Mouse (Mus musculus): ENCODE measurements around the gene Fkbp5. TPM values are rescaled to one million over a fixed set of nuclear protein-coding genes. Genes with fewer than 3 reads are reported as not detected.

The Fkbp5 gene
- total RNA-seq, 2 experiments from 2014 or later = 61.0 to 63.6 TPM

DNA sequence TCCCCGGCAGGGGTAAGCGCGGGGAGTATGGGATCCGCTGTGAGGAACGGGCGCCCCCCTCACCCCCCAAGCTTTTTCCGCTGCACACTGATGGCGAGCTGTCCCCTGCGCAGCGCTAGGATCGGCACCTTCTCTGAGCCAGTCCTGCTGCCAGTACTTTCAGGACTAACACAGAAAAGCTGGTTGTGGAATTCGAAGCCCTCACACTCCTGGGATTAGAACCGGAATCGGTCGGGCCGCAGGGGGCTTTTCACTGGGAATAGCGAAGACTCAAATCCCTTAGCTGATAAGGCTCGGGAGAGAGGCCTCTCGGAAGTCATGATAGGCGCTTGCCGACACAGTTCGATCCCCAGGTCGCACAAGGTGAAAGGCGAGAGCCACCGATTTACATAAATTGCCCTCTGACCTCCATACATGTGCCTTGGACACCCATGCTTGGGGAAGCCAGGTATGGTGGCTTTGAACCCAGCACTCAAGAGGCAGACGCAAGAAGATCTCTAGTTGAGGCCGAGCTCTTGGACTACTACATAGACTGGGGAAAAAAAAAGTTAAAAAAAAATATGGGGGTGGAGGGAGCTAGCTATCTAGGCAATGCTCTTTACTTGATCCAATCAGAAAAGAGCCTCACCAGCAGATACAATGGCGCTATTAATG, 6.2 kb upstream of the Fkbp5 start:
- DNase-seq = no peak

DNA sequence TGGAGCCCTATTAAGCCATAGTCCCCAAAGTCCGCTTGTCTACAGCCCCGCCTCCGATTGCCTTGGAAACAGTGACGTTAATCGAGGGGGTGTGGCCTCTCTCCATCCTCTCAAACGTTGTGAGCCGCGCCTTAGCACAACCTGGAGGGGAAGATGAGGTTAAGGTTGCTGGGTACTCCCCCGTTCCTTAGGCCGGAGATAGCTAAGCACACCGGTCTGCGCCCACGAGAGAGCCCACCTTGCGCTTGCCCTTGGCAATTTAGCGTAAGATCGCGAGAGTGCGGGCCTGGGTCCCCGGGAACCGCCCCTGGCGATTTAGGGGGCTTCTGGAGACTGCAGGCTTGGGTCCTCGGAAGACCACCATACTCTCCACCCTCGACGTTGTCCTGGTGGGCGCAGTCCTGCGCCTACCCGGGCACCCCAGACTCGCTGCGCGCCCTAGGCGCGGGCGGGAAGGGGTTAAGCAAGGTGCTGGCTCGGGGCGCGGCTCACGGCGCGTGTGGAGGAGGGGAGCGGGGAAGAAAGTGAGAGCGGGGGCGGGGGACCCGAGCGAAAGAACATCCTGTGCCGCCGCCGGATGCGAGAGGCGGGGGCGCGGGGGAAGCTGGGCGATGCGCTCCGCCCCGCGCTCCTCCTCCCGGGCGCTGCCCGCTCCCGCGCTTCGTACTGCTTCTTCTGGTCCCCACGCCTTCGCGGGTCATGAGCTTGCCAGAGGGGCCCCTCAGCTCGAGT, 5.5 kb upstream of the Fkbp5 start:
- peak; percentile 96 for DNase-seq

DNA sequence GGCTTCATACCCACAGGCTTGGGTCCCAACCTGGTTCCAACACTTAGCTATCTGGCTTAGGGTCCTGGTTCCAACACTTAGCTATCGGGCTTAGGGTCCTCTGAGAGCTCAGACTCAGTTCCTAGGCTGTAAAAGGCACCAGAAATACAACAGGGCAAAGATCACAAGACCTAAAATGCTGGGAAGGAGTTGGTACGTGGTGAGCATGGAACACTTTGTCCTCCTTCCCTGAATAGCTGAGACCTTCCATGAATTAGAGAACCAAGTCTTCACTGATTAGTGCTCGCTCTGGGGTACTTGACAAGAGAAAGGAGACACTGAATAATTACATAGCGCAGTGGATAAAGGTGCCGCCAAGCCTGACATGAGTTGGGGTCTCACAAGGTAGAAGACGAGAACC, 4.6 kb upstream of the Fkbp5 start:
- DNase-seq = no peak

DNA sequence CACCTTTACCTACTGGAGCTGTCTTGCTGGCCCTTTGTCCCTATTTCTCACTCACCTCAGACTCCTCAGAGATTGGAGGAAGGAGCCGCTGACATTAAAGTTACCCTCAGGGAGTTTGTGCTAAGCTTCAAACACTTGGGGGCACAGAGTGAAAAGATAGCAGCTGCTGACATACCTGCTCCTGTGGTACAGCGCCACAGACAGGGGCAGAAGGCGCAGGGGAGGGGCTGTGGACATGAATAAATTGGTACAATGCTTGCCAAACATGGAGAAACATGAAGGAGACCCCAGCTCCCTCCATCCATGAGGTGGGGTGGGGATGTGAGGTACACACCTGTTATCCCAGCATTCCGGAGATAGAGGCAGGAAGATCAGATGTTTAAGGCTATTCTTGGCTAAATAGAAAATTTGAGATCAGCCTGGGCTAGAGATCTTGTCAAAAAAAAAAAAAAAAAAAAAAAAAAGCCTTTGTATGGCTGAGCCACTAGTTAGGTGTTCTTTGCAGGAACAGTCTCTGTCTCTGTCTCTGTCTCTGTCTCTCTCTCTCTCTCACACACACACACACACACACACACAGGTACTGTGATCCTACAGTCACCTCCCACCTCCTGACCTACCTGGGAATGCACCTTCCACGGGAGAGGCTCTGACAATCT, 3.9 kb upstream of the Fkbp5 start:
- DNase-seq = no peak

DNA sequence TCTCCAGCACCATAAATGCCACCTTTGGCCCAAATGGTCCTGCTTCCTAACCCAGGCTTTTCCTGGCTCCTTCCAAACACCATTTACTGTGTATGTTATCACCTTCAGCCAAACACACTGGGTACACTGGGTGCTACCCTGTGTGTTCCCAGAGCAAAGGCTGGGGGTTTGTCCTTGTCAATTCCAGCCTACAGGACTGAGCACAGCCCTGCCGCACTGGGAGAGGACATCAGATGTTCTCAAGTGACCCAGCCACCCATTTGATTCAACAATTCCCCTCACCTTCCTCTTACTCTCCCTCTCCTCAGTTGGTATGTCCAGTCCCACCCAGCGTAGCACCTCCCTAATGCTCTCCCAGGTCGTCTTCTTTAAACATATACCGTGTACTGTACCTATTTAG, 3.2 kb upstream of the Fkbp5 start:
- no peak for DNase-seq

DNA sequence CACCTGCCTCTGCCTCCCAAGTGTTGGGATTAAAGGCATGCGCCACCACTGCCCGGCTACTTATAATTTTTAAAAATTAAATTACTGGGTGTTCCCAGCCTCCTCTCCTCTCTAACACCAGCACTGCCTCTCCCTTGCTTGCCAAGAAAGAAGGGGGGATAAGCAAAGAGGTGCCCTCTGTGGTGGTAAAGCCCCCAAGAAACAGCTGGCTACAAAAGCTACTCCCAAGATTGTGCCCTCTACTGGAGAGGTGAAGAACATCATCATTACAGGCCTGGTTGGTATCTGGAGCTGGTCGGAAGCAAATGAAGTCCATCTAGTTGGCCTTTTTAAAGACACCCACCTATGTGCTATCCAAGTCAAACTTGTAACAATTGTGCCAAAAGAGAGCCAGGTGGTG, 2.5 kb upstream of the Fkbp5 start:
- DNase-seq = no peak

DNA sequence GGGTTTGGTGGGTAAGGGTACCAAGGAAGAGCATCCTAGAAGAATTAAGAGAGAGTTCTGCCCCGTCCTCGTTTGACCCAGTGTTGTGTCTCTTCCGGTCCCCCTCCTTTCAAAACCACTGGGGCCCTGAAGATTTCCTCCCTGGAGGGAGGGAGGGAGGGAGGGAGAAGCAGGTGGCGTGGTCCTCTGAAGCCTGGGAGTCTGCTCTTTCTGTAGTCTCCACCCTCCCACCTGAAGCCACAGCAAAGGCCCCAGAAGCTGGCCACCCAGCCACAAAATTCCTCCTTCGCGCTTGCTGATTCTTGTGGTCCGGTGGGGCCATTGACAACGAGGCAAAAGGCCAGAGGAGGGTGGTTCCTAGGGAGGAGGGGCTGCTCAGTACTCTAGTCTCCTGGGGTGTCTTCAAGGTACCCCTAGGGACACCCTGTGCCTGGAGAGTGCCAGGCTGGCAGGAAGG, 1.3 kb upstream of the Fkbp5 start:
- DNase-seq = peak; percentile 84

DNA sequence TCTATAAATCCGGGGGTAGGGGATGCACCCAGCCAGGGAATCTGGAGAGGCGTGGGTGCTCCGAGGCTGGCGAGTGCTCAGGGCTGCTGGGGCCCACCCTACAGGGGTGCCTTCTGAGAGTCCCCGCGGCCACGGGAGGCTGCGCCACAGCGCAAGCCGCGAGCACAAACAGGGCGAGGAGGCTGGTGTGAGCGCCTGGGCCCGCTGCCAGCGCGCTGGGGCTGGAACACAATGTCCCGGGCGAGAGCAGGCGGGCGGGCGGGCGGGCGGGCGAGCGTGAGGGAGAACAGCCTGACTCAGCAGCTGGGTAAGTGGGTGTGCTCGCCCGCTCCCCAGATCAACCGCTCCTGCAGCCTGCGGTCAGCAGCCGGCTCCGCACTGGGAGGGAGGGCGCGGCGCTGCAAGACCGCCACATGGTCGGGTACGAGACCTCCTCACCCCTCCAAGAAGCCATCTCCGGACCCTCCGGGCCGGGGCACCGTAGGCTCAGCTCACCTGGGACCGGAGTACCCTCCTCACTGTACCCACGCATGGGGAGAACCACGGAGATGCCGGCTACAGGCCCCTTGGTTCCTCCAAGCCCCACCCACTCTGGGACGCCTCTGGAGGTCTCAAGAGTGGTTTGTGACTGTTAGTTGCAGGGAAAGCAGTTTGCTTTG, 758 bp upstream of the Fkbp5 start:
- DNase-seq = peak; percentile 98

DNA sequence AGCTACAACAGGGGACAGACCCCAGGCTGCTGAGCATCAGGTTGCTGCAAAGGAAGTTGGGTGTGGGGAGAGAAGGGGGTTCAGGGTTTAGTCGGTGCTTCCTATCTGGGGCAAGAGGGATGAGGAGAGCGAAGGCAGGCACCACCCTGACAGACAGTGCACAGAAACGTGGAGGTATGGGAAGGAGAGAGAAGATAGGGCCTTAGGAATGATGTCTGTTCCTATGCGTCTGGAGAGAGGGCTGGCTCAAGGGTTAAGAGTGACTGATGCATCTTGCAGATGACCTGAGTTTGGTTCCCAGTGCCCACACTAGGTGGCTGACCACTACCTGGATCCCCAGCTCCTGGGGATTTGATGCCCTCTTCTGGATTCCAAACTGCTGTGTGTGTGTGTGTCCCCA, 446 bp downstream of the Fkbp5 start:
- no peak for DNase-seq

DNA sequence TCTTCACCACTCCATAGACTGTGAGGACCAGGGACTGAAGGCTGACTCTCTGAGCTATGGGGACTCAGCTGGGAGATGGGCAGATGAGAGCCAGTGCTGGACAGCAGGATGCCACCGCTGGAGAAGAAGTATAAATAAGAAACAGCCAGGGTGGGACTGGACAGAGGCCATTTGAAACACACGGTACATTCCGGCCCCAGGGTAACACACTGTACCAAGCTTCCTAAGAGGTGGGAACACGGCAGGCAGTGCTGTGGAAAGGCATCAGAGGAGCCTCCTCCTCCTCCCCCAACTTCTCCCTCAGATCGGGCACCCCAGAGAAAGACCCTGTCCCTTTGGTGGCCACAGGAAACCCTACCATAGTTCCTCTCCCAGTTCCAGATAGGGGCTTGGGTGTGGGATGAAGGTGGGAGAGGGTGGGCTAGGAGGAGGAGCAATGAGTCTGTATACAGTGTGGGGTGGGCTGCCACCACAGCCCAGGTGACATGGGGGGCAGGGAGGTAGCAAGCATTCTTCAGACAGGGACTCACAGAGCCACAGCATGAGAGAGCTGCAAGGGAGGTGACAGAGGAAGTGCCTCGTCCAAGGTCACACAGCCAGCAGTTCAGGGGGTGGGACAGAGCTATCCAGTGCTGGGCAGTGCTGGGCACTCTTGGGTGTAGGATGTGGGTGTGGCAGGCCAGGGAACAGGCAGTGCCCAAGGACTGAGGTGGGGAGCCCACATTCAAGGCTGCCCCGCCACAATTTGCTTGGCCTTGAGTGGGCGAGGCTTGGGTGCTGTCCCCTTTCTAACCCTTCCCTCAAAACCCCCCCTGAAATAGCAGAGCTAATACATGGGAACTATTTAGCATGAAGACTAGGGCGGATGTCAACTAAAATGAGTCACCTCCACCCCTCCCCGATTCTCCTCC, 1.6 kb downstream of the Fkbp5 start:
- DNase-seq = peak; percentile 88

DNA sequence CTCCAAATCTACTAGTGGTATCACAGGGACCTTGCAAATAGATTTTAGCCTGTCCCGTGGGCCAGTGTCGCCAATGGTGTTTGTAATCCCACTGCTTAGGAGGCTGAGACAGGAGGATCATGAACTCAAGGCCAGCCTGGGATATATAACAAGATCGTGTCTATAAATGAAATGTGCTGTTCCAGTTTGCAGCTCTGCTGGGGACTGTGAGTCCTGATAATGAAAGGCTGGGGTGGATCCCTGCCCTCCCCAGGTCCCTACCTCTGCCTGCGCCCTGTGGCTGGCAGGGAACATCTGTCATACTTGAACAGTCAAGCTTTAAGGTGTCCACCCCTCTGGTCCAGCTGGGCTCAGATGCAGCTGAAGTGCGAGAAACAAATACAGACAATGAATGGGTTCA, 2.8 kb downstream of the Fkbp5 start:
- DNase-seq = no peak

DNA sequence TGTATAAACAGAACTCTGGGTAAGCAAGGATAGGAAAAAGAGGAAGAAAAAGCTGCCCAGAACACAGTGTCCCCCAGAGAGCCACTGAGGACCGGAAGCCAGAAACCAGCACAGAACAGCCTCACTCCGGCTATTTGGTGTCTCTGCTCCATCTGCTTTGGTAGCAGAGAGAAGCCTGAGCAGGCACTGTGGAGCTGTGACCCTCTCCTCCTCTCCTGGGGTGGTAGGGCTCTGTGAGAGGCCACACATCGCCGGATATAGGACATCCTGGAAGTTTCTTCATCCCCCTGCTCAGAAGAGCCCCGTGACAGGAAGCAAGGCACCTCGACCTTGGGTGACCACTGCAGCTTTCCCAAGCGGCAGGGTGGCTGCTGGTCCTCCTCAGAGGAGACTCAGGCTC, 3.5 kb downstream of the Fkbp5 start:
- DNase-seq = peak; percentile 72

DNA sequence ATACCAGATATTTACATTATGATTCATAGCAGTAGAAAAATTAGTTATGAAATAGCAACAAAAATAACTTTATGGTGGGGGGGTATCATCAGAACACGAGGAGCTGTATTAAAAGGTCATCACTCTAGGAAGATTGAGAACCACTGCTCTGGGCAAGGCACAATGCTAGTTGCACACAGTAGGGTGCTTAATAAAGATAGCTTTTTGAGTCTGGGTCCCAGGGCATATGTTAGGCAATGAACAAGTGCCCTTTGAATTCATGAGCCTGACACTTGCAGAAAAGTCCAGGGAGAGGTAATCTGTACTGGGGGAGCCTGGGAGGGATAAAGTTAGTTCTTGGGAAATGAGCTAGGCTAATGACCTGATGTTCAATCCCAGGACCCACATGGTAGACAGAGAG, 4.0 kb downstream of the Fkbp5 start:
- no peak for DNase-seq

DNA sequence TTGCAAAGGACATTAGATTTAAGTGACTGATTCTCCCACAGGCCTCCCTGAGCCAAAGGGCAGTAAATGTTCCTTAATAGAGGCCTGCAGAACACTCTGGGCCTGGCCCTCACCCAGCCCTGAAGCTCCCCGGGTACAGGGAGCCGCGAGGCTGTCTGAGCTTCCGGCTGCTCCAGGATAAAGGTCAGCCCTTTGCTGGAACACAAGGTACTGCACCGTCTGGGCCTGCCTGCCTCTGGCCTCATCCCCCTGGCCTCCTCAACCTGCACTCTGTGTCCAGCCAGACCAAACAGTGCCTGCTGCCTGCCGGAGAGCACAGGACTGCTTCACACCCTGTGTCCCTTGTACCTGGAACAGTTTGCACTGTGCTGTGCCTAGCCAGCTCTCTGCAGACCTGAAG, 4.6 kb downstream of the Fkbp5 start:
- peak; percentile 97 for DNase-seq

DNA sequence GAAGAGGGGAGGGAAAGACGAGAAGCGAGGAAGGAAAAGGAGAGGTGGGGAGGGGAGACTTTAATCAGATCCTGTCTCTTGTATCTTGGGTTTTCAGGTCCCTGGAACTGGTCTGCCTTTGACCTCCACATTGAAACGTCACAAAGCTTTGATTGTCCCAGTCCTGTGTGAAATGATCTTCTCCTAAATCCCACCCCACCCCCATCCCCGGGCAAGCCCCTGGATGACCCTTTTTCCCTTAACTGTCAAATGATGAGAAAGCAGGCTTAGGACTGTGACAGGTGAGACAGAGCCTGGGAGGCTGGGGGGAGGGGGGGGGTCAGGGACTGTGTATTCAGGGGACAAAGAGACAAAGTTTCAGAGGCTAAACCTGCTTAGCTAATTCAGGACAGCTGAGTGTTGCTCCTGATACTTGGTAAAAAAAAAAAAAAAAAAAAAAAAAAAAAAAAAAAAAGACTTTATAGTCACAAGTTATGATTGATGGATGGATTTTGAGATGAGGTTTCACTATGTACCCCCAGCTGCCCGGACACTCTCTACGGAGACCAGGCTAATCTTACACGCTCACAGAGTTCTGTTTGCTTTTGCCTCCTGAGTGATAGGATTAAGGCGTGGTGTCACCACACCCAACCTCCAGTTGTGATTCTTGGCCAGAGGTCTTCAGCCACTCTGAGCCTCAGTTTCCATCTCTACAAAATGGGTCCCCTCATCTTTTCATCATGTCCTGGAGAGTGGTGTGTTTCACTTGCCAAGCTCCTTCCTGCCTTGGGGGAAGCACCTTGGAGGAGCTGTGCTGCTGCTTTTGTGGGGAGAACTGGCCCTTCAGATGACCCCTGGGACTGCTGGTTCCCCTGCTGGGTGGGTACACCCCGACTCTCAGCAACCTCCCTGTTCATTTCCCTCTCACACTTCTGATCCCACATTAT, 5.4 kb downstream of the Fkbp5 start:
- no peak for DNase-seq

DNA sequence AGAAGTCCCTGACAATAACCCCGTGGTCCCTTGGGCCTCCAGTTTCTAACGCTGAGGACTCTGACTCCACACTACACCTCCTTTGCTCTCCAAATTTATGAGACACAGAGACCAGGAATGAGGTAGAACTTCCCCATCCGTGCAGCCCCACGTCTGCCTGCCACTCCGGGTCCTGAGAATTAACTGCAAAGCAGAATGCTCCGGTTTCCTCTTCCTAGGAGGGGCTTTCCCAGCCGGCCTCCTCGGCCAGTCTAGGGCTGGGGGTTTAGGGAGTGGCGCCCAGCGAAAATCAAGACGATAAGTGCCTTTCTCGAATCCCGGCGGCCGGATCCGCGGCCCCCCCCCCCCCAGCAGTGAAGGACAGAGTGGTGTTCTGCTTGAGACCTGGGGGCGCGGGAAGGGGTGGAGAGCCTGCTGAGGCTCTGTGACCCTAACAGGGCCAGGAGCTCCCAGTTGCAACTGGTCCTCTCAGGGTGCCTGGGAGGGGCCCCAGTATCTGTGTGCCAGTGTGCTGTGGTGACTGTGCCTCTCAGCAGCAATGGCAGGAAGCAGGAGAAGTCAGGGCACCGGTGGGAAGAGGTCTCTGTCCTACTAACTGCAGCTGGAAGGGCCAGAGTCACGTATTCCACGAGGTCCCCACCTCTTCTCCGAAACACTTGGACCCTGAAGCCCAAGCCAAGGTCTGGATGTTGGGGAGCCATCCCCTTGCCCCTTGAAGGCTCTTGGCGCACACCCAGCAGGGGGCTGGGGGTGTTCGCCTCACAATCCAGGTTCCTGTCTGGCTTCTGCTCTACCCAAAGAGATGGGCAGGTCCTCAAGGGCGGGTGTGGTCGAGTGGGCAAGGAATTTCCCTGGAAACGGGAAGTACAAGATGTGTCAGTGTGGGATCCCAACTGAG, 6.6 kb downstream of the Fkbp5 start:
- peak; percentile 60 for DNase-seq

DNA sequence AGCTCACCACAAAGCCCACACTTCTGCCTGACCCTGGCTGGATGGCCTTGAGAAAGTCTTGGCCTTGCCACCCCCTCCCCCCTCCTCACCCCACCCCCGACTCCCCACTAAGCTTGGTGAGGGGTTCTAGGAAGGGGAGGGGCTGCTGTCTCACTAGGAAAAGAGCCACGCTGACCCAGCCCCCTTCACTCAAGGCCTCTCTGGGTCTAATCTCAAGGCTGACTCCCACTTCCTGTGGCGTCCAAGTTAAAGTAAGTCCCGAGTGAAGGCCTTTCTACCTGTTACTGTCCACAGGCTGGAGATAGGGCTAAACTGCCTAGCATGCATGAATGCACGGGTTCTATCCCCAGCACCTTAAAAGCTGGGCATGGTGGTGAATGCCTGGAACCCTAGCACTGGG, 9.8 kb downstream of the Fkbp5 start:
- DNase-seq = no peak

DNA sequence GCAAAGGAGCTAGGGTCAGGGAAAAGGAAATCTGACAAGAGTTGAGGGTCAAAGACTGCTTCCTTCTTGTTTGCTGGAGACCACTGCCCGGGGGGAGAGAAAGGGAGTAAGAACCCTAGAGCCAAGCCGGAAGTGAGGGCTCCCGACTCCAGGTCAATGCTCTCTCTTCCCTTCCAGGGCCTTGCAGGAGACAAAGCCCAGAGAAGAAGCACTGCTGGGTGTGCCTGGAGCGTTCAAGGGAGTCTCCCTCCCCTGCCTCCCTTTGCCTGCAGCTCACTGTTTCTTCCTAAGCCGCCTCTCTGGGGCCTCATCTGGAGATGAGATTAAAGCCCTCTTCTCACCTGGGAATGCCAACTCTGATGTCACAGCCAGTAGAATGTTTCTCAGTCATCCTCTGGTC, 10.4 kb downstream of the Fkbp5 start:
- DNase-seq = no peak

DNA sequence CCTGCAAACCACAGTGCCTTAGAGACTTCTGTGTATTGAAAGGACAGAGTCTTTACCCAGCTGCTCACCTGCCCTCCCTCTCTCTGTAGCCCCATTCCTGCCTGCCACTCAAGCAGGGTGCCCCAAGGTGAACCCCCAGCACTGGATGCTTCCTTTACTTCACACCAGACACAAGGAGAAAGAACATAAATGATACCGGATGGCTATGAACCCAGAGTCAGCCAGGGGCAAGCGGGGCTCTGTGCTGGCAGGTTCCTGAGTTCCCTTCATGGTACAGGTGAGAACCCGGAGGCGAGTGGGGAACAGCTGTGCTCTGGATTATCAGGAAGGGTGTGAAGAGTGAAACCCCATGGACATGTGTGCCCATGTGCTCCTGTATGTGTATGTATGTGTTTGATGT, 11.7 kb downstream of the Fkbp5 start:
- no peak for DNase-seq

DNA sequence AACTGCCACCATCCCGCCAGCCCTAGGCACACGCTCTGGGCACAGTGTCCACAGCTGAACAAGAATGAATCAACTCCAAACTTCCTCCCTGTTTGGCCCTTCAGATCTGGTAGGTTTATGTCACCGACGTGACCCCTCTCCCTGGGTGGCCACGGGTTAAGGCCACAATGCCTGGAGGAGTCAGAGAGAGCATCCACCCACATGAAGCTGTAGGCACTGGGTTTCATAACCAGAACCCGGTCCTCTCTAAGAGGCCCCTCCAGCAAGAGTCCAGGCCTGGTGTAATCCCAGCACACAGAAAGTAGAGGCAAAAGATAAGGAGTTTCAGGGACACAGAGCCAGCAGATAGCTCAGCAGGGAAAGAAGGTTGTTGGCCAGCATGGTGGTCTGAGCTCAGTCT, 13.1 kb downstream of the Fkbp5 start:
- no peak for DNase-seq

Measured in gastrocnemius, postnatal 25 days (tissue).